Mouse (Mus musculus) hindbrain, embryonic 12.5 days (tissue): ENCODE measurements around the gene Nit1. TPM values are rescaled to one million over a fixed set of nuclear protein-coding genes. Genes with fewer than 3 reads are reported as not detected.

Experiments
- ATAC-seq: fragments of 200-750 bp; cut with Nextera tagmentation; 2 replicates; pipeline ENCODE4 v1.8.0; 2017; ENCODE audit warnings: moderate TSS enrichment; ENCODE audit not compliant: low FRiP score
- H3K27ac ChIP-seq: fragments of 300-500 bp; sonication (generic); 2 replicates; pipeline ENCODE4 v1.5.1; 2016; ENCODE audit warnings: mild to moderate bottlenecking
- H3K27me3 ChIP-seq: fragments of 300-500 bp; sonication (generic); 2 replicates; pipeline ENCODE4 v1.6.1; 2016; ENCODE audit warnings: mild to moderate bottlenecking
- H3K36me3 ChIP-seq: fragments of 300-500 bp; sonication (generic); 2 replicates; pipeline ENCODE4 v1.6.1; 2016; ENCODE audit warnings: mild to moderate bottlenecking
- H3K4me1 ChIP-seq: fragments of 300-500 bp; sonication (generic); 2 replicates; pipeline ENCODE4 v1.6.1; 2016
- H3K4me2 ChIP-seq: fragments of 300-500 bp; sonication (generic); replicated peaks from 2 replicates; pipeline ENCODE4 v1.6.1; 2016; ENCODE audit warnings: mild to moderate bottlenecking
- H3K4me3 ChIP-seq: fragments of 300-500 bp; sonication (generic); 2 replicates; pipeline ENCODE4 v1.5.1; 2016; ENCODE audit warnings: mild to moderate bottlenecking
- H3K9ac ChIP-seq: fragments of 300-500 bp; sonication (generic); 2 replicates; pipeline ENCODE4 v1.6.1; 2016; ENCODE audit warnings: mild to moderate bottlenecking, moderate library complexity
- H3K9me3 ChIP-seq: fragments of 300-500 bp; sonication (generic); replicated peaks from 2 replicates; pipeline ENCODE4 v1.6.1; 2016; ENCODE audit warnings: mild to moderate bottlenecking
- WGBS: fragments of 180-500 bp; shearing (Covaris S2); methylation state at CpG from one replicate; pipeline ENCODE4 v1.1.7; 2016; 5-methylcytosine and 5-hydroxymethylcytosine counted together
- polyA plus RNA-seq: library from polyadenylated mRNA; unstranded; fragments of >200 nt; fragmentation: Nextera tagmentation; extraction: Ambion mirVana; gene quantifications from 2 replicates; pipeline ENCODE4 v1.2.1, GENCODE M21; 2016

The Nit1 gene
- polyA plus RNA-seq, 1 experiment from 2014 or later: 47.4 TPM

DNA sequence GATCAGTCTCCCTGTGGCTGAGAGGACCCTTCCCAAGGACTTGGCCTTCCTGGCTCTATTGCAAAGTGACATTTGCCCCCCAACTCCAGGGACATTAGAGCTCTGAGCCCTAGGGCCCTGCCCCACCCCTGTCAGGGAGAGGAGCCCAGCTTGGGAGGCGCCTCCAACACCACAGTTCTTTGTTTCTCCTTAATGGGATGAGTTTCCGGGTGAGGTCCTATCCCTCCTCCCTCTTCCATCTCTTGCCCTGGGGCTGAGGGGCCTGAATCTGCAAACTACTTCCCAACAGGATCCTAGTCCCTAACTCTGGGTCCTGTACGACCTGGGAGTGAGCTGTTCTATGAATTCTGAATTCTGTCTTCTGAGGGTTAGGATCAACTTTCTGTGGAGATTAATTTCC, 27.4 kb upstream of the Nit1 start:
- H3K4me2 ChIP-seq: no peak overlapping the region
- H3K4me1 ChIP-seq: 0 out of 2 replicates have a peak, but pooled peaks cover 3% of the 10 kb centered on the region
- H3K9ac ChIP-seq: no peak overlapping the region
- peaks cover 12% of the 10 kb centered on the region for H3K27me3 ChIP-seq
- no peak overlapping the region for H3K4me3 ChIP-seq
- H3K9me3 ChIP-seq: no peaks in the 10 kb centered on the region
- 38% methylated on average over 3 of the region's 3 CpGs for WGBS
- H3K27ac ChIP-seq: no peak overlapping the region
- no peak for ATAC-seq
- no peaks in the 10 kb centered on the region for H3K36me3 ChIP-seq

GRCm38 (mm10) chr1:171369845-171370556, 24.6 kb upstream of the Nit1 start, which contains the start of gene Nectin4:
Nectin4 (plus strand) TSS chr1:171370099.
- whole genome bisulfite sequencing: 46% methylated on average over 20 of the region's 20 CpGs
- no peaks in the 10 kb centered on the region for H3K36me3 ChIP-seq
- no peaks in the 10 kb centered on the region for H3K9me3 ChIP-seq
- ATAC-seq: no peak; the same call in 1 of the 2 replicates
- no peak within 1 kb of the TSS for H3K9ac ChIP-seq
- no peak within 1 kb of the TSS for H3K4me2 ChIP-seq
- peaks cover 5% of the 10 kb centered on the region; the same call in 1 of the 2 replicates for H3K4me1 ChIP-seq
- H3K27ac ChIP-seq: no peak within 1 kb of the TSS
- H3K4me3 ChIP-seq: no peak within 1 kb of the TSS
- H3K27me3 ChIP-seq: peaks cover 12% of the 10 kb centered on the region

DNA sequence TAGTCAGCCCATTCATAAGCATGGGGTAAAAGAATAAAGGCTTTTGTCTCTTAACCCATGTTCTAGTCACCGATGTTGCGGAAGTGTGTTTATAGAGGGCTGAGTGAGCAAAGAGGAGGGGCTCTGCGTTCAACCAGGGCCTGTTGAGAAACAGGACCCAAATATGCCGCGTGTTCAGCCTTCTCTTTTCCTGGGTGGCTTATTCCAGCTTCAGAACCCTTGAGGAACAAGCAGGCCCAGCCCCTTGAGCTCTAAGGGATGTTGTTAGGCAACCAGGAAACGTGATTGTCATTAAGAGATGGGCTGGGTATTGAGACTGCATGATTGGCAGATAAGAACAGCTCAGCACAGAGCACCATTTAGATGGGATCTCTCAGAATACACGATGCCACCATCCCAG, 20.5 kb upstream of the Nit1 start:
- no peaks in the 10 kb centered on the region for H3K9me3 ChIP-seq
- no peak overlapping the region for H3K27ac ChIP-seq
- no peak overlapping the region for H3K4me3 ChIP-seq
- peaks cover 6% of the 10 kb centered on the region for H3K27me3 ChIP-seq
- peaks cover 8% of the 10 kb centered on the region for H3K4me1 ChIP-seq
- H3K36me3 ChIP-seq: no peaks in the 10 kb centered on the region
- ATAC-seq: no peak
- no peak overlapping the region for H3K9ac ChIP-seq
- WGBS: 67% methylated on average over 7 of the region's 7 CpGs
- no peak overlapping the region for H3K4me2 ChIP-seq

DNA sequence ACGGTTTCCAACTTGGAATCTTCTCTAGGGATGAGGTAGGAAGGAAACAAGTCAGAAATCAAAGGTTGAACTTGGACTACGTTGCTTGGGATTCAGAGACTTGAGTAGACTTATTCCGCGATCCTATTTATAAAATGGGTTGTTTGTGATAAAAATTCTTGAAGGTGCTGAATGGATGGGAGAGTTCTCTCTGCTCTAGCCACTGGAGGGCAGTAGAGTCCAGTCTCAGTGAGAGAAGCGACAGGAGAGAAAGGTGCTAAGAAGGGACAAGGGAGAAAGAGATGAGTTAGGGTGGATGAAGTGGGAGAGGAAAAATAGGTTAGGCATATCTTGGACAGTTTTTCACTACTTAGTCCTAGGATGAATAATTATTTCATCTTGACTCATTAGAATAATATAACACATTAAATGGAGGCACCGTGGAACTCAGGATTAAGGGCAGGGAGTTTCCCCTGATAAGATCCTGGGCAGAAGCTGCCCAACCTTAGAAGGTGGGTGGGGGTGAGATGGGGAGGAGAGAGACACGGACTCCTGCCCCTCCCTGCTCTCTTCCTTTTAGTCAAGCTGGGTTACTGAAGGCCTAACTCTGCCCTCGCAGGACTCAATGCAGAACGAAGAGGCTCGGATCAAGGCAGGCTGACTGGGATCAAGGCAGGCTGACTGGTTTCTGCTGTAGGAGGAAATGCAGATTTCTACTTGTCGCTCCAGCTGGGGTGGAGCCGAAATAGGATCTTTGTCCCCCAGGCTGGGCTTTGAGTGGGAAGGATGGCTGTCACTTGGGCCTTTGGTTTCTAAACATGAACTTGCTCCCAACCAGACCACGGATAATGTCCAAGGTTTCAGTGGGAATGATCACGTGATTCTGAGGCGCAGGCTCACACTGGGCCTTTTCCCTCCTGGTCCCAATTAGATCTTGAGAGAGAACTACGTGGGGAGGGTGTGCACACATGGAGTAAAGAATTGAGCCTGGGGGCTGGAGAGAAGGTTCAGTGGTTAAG, 16.0 kb upstream of the Nit1 start:
- Histone ChIP-seq H3K27ac (peak overlapping the region; percentile 66), H3K9ac (peak overlapping the region; percentile 65), H3K36me3 (peaks cover 8% of the 10 kb centered on the region), H3K4me2 (peak overlapping the region; percentile 84), H3K4me3 (peak overlapping the region; percentile 45), H3K4me1 (peaks cover 12% of the 10 kb centered on the region; the same call in 1 of the 2 replicates), H3K9me3 (peaks cover 3% of the 10 kb centered on the region), H3K27me3 (no peaks in the 10 kb centered on the region)
- WGBS: 37% methylated on average over 16 of the region's 16 CpGs
- ATAC-seq: peak; percentile 81

DNA sequence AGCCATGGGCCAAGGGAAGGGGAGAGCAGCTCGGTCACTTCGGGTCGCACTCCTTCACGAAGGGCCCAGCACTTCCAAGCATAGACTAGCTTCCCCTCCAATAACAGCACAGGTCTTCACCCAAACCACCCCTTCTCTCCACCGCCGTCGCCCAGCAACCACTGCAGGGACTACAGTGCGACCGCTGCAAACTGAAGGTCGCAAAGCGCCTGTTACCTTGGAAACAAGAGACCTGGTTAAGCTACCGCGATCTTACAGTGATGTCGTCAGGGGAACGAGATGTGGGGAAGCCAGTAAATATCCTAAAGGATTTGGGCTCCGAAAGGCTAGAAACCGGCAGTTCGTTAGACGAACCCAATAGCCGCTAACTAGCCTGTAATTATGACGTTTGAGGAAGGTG, 15.2 kb upstream of the Nit1 start, which contains the start of gene Klhdc9:
Gene Klhdc9, minus strand, starts transcription at position 143 of the 400 bp plus-strand sequence.
- Histone ChIP-seq H3K9ac (peak within 1 kb of the TSS; percentile 65), H3K4me3 (peak within 1 kb of the TSS; percentile 45), H3K9me3 (peaks cover 3% of the 10 kb centered on the region), H3K4me2 (peak within 1 kb of the TSS; percentile 84), H3K27ac (peak within 1 kb of the TSS; percentile 66), H3K4me1 (peaks cover 12% of the 10 kb centered on the region; the same call in 1 of the 2 replicates), H3K36me3 (peaks cover 8% of the 10 kb centered on the region), H3K27me3 (no peaks in the 10 kb centered on the region)
- WGBS: under 1% methylated on average over 21 of the region's 21 CpGs
- peak; percentile 95 for ATAC-seq

DNA sequence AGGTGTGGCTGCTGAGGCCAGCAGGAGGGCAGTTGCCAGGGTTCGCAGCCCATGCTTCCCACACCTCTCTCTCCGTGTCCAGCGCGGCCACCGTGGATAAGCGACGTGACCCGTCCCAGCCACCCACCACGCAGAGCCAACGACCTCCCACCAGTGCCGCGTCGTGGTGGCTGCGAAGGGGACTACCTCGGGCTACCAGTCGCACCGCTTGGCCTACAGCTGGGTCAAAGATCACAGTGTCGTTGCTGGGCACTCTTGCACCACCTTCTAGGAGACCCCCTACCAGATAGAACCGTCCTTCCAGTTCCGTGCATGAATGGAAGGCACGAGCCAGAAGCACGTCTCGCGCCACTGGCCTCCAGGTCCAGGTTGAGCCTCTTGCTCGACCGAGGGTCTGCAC, 14.8 kb upstream of the Nit1 start:
- Histone ChIP-seq H3K27me3 (no peaks in the 10 kb centered on the region), H3K9ac (peak overlapping the region; percentile 65), H3K36me3 (peaks cover 8% of the 10 kb centered on the region), H3K4me1 (peaks cover 12% of the 10 kb centered on the region; the same call in 1 of the 2 replicates), H3K4me3 (peak overlapping the region; percentile 45), H3K4me2 (peak overlapping the region; percentile 84), H3K27ac (peak overlapping the region; percentile 66), H3K9me3 (peaks cover 3% of the 10 kb centered on the region)
- WGBS: 3% methylated on average over 26 of the region's 26 CpGs
- no peak; the same call in 1 of the 2 replicates for ATAC-seq

- WGBS: 76% methylated on average over 4 of the region's 4 CpGs
- H3K4me2 ChIP-seq: no peak overlapping the region
- H3K4me3 ChIP-seq: no peak overlapping the region
- peaks cover 8% of the 10 kb centered on the region for H3K36me3 ChIP-seq
- H3K27me3 ChIP-seq: no peaks in the 10 kb centered on the region
- H3K4me1 ChIP-seq: peaks cover 12% of the 10 kb centered on the region; the same call in 1 of the 2 replicates
- no peak for ATAC-seq
- H3K27ac ChIP-seq: no peak overlapping the region
- no peak overlapping the region for H3K9ac ChIP-seq
- peaks cover 3% of the 10 kb centered on the region for H3K9me3 ChIP-seq
Measured at GRCm38 (mm10) chr1:171358421-171358820, 13.0 kb upstream of the Nit1 start.

- Histone ChIP-seq H3K27ac (no peak overlapping the region), H3K27me3 (no peaks in the 10 kb centered on the region), H3K9me3 (peaks cover 3% of the 10 kb centered on the region), H3K9ac (no peak overlapping the region), H3K4me3 (no peak overlapping the region), H3K4me1 (peaks cover 12% of the 10 kb centered on the region; the same call in 1 of the 2 replicates), H3K4me2 (no peak overlapping the region), H3K36me3 (peaks cover 8% of the 10 kb centered on the region)
- no peak for ATAC-seq
- WGBS: 86% methylated on average over 2 of the region's 2 CpGs
Measured at GRCm38 (mm10) chr1:171356814-171357213, 11.4 kb upstream of the Nit1 start.

GRCm38 (mm10) chr1:171355812-171356340, 10.4 kb upstream of the Nit1 start:
- 79% methylated on average over 5 of the region's 5 CpGs for WGBS
- H3K27ac ChIP-seq: no peak overlapping the region
- no peak for ATAC-seq

DNA sequence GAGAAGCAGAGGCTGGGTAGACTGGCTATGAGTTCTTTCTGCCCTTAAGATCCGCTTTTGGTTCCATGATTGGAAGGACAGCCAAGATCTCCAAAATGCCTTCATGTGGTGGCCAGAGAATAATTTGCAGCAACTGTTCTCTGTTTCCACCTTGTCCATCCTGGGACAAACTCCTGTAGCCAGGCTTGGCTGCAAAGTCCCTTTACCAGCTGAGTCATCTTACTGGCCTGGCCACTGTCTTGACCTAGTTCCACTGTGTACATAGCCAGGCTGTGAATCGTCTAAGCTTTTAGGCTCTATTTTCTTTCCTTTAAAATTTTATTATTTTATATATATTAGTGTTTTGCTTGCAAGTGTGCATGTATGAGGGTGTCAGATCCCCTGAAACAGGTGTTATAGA, 3.8 kb upstream of the Nit1 start:
- 95% methylated on average over 2 of the region's 2 CpGs for WGBS
- no peak overlapping the region for H3K4me3 ChIP-seq
- no peak overlapping the region for H3K9ac ChIP-seq
- H3K9me3 ChIP-seq: peaks cover 4% of the 10 kb centered on the region
- ATAC-seq: no peak
- no peak overlapping the region for H3K27ac ChIP-seq
- H3K4me1 ChIP-seq: peaks cover 19% of the 10 kb centered on the region
- H3K36me3 ChIP-seq: no peaks in the 10 kb centered on the region
- no peak overlapping the region for H3K4me2 ChIP-seq
- H3K27me3 ChIP-seq: no peaks in the 10 kb centered on the region

More at GRCm38 (mm10) chr1:171355812-171356340, 10.4 kb upstream of the Nit1 start:
- Histone ChIP-seq H3K9ac (no peak overlapping the region), H3K4me1 (peaks cover 6% of the 10 kb centered on the region; the same call in 1 of the 2 replicates), H3K36me3 (peaks cover 8% of the 10 kb centered on the region), H3K9me3 (peaks cover 3% of the 10 kb centered on the region), H3K4me2 (no peak overlapping the region), H3K4me3 (no peak overlapping the region), H3K27me3 (no peaks in the 10 kb centered on the region)

DNA sequence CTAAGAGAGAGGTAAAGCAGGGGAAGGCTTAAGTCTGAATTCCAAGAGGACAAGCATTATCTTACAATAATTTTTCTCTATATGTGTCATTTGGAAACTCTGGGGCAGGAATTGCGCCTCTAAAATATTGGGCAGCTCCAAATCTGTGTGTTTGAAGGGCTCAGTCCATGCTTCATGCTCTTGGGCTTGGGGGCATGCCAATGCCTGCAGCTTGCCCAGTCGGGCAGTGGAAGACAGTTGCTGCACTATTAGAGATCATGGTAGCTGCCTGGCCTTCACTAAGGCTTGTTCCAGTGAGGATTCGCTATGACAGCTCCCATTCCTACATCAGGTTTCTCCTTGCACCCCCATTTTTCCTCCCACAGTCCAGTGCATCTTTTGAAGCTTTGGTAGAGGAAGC, 3.2 kb upstream of the Nit1 start:
- Histone ChIP-seq H3K27me3 (no peaks in the 10 kb centered on the region), H3K4me3 (no peak overlapping the region), H3K9ac (no peak overlapping the region), H3K9me3 (peaks cover 4% of the 10 kb centered on the region), H3K36me3 (0 out of 2 replicates have a peak, but pooled peaks cover under 1% of the 10 kb centered on the region), H3K27ac (no peak overlapping the region), H3K4me1 (peaks cover 20% of the 10 kb centered on the region), H3K4me2 (no peak overlapping the region)
- ATAC-seq: no peak
- 98% methylated on average over 3 of the region's 3 CpGs for WGBS

DNA sequence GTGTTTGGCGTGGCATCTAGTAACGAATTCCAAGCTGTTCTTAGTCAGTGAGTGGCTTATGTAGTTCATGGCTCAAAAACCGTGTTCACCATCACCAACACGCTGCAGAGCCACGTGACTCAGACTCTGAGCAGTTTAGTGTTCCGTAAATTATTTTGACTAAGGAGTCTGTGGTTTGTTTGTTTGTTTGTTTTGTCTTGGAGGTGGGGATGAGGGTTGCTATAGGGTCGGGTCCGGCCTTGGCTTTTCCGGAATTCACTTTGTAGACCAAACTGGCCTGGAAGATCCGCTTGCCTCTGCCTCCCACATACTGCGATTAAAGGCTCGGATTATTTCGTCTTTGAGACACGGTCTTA, 627 bp upstream of the Nit1 start:
- Histone ChIP-seq H3K36me3 (peaks cover 27% of the 10 kb centered on the region), H3K9me3 (peaks cover 4% of the 10 kb centered on the region), H3K4me1 (peaks cover 20% of the 10 kb centered on the region), H3K4me3 (peak overlapping the region; percentile 68), H3K4me2 (peak overlapping the region; percentile 89), H3K9ac (peak overlapping the region; percentile 83), H3K27ac (0 out of 2 replicates have a peak overlapping the region, but pooled peaks have one; percentile 56), H3K27me3 (no peaks in the 10 kb centered on the region)
- WGBS: under 1% methylated on average over 14 of the region's 14 CpGs
- ATAC-seq: no peak; the same call in 1 of the 2 replicates
